Mouse (Mus musculus) testis, adult 2 months (tissue): ENCODE results near the gene Nol4l.

Source experiments
- CTCF ChIP-seq: fragments of 200-500 bp; IDR thresholded peaks from 2 replicates; pipeline ENCODE4 v1.5.1; 2012; ENCODE audit warnings: low read depth, mild to moderate bottlenecking, inconsistent platforms, low read length, moderate library complexity; ENCODE audit not compliant: control insufficient read depth, insufficient read depth, insufficient replicate concordance
- POLR2A ChIP-seq: fragments of 200-500 bp; IDR thresholded peaks from 2 replicates; pipeline ENCODE4 v1.6.1; 2012; ENCODE audit warnings: low read depth, mild to moderate bottlenecking, inconsistent platforms, low read length, moderate library complexity; ENCODE audit not compliant: control insufficient read depth

- TF ChIP-seq CTCF (no peak), POLR2A (0 out of 2 replicates have a peak, but pooled peaks have one; percentile 9)
These were observed 18.6 kb upstream of the Nol4l start for GRCm38 (mm10) chr2:153548221-153548923.
